Mouse (Mus musculus) ES-Bruce4 (cell line): ENCODE results near the gene Metap2. TPM values are rescaled to one million over a fixed set of nuclear protein-coding genes. Genes with fewer than 3 reads are reported as not detected.

Experiments
- H3K27ac ChIP-seq: 2 replicates; pipeline ENCODE4 v1.5.1; 2012; ENCODE audit warnings: low read length, inconsistent platforms; ENCODE audit not compliant: insufficient read depth
- H3K27me3 ChIP-seq: 2 replicates; pipeline ENCODE4 v1.6.1; 2012; ENCODE audit warnings: mild to moderate bottlenecking, low read length, inconsistent platforms; ENCODE audit not compliant: control insufficient read depth, poor library complexity, insufficient read depth, severe bottlenecking
- H3K36me3 ChIP-seq: 2 replicates; pipeline ENCODE4 v1.6.1; 2012; ENCODE audit warnings: inconsistent platforms, mild to moderate bottlenecking, low read length, moderate library complexity; ENCODE audit not compliant: control insufficient read depth, poor library complexity, insufficient read depth, severe bottlenecking
- H3K4me1 ChIP-seq: one replicate; pipeline ENCODE4 v1.8.1; 2011; ENCODE audit warnings: low read length; ENCODE audit not compliant: control insufficient read depth, insufficient read depth
- H3K4me3 ChIP-seq: 2 replicates; pipeline ENCODE4 v1.5.1; 2011; ENCODE audit warnings: low read depth, mild to moderate bottlenecking, low read length
- H3K9ac ChIP-seq: 2 replicates; pipeline ENCODE4 v1.6.1; 2012; ENCODE audit warnings: low read depth, mild to moderate bottlenecking, inconsistent platforms; ENCODE audit not compliant: poor library complexity, severe bottlenecking
- H3K9me3 ChIP-seq: replicated peaks from 2 replicates; pipeline ENCODE4 v1.6.1; 2012; ENCODE audit warnings: mild to moderate bottlenecking, low read length, inconsistent platforms; ENCODE audit not compliant: control insufficient read depth, poor library complexity, insufficient read depth, severe bottlenecking
- CTCF ChIP-seq: IDR thresholded peaks from one replicate; pipeline ENCODE4 v1.8.1; 2011; ENCODE audit warnings: low read depth, low read length
- EP300 ChIP-seq: IDR thresholded peaks from 2 replicates; pipeline ENCODE4 v1.6.1; 2011; ENCODE audit warnings: low read depth, low read length; ENCODE audit not compliant: insufficient read depth
- POLR2A ChIP-seq: IDR thresholded peaks from one replicate; pipeline ENCODE4 v1.8.1; 2011; ENCODE audit warnings: low read length; ENCODE audit not compliant: insufficient read depth
- polyA plus RNA-seq: library from polyadenylated mRNA; stranded (reverse); fragments of >200 nt; gene quantifications from 2 replicates; pipeline ENCODE4 v1.2.4, GENCODE M21; 2011; ENCODE audit warnings: low read depth; ENCODE audit not compliant: missing spikeins, insufficient read depth, insufficient read length

Metap2 gene
- polyA plus RNA-seq, 1 experiment, result 328 TPM

- peaks cover 10% of the 10 kb centered on the region for H3K36me3 ChIP-seq
- H3K27ac ChIP-seq, result no peak overlapping the region
- H3K9ac ChIP-seq, result no peak overlapping the region
- no peaks in the 10 kb centered on the region for H3K9me3 ChIP-seq
- no peak for TF ChIP-seq POLR2A
- TF ChIP-seq CTCF, result no peak
- TF ChIP-seq EP300, result no peak
- no peaks in the 10 kb centered on the region for H3K27me3 ChIP-seq
- H3K4me1 ChIP-seq, result no peaks in the 10 kb centered on the region
- H3K4me3 ChIP-seq, result no peak overlapping the region
These were observed 5.9 kb downstream of the Metap2 start for GRCm38 (mm10) chr10:93891031-93891430.

GRCm38 (mm10) chr10:93890565-93890964 lies 6.3 kb downstream of the Metap2 start:
- Histone ChIP-seq H3K36me3 (peaks cover 15% of the 10 kb centered on the region), H3K9me3 (no peaks in the 10 kb centered on the region), H3K9ac (no peak overlapping the region), H3K27me3 (no peaks in the 10 kb centered on the region), H3K4me3 (no peak overlapping the region), H3K27ac (no peak overlapping the region), H3K4me1 (no peaks in the 10 kb centered on the region)
- no peak for TF ChIP-seq CTCF
- no peak for TF ChIP-seq EP300
- TF ChIP-seq POLR2A, result no peak

GRCm38 (mm10) chr10:93889976-93890375 lies 6.9 kb downstream of the Metap2 start:
- H3K4me1 ChIP-seq, result no peaks in the 10 kb centered on the region
- H3K36me3 ChIP-seq, result peaks cover 18% of the 10 kb centered on the region
- H3K4me3 ChIP-seq, result peak overlapping the region; percentile 86
- no peaks in the 10 kb centered on the region for H3K9me3 ChIP-seq
- no peak for TF ChIP-seq POLR2A
- H3K27ac ChIP-seq, result no peak overlapping the region
- peak overlapping the region; percentile 76 for H3K9ac ChIP-seq
- H3K27me3 ChIP-seq, result no peaks in the 10 kb centered on the region

- Histone ChIP-seq H3K4me1 (no peaks in the 10 kb centered on the region), H3K27me3 (no peaks in the 10 kb centered on the region), H3K4me3 (peak overlapping the region; percentile 86), H3K27ac (no peak overlapping the region), H3K36me3 (peaks cover 18% of the 10 kb centered on the region), H3K9ac (peak overlapping the region; percentile 76), H3K9me3 (no peaks in the 10 kb centered on the region)
- TF ChIP-seq POLR2A (peak; percentile 62), CTCF (no peak), EP300 (0 out of 2 replicates have a peak, but pooled peaks have one; percentile 26)
These were observed 7.3 kb downstream of the Metap2 start for GRCm38 (mm10) chr10:93889579-93889950.

GRCm38 (mm10) chr10:93888935-93889578 lies 7.8 kb downstream of the Metap2 start:
- Histone ChIP-seq H3K36me3 (peaks cover 18% of the 10 kb centered on the region), H3K9me3 (no peaks in the 10 kb centered on the region), H3K27me3 (no peaks in the 10 kb centered on the region), H3K4me3 (peak overlapping the region; percentile 86), H3K4me1 (no peaks in the 10 kb centered on the region), H3K27ac (no peak overlapping the region), H3K9ac (peak overlapping the region; percentile 76)
- TF ChIP-seq POLR2A (no peak), EP300 (no peak), CTCF (no peak)

- Histone ChIP-seq H3K36me3 (peaks cover 18% of the 10 kb centered on the region), H3K27ac (no peak overlapping the region), H3K27me3 (no peaks in the 10 kb centered on the region), H3K4me3 (peak overlapping the region; percentile 86), H3K9me3 (no peaks in the 10 kb centered on the region), H3K4me1 (no peaks in the 10 kb centered on the region), H3K9ac (peak overlapping the region; percentile 76)
- TF ChIP-seq POLR2A (no peak), EP300 (no peak), CTCF (no peak)
These were observed 8.3 kb downstream of the Metap2 start for GRCm38 (mm10) chr10:93888590-93888934.
